Mouse (Mus musculus) forebrain, embryonic 13.5 days (tissue): Measurements from ENCODE around the gene Tcl1b2. TPM values are rescaled to one million over a fixed set of nuclear protein-coding genes. Genes with fewer than 3 reads are reported as not detected.

ENCODE experiments used
- ATAC-seq: fragments of 200-750 bp; cut with Nextera tagmentation; 2 replicates; pipeline ENCODE4 v1.8.0; 2017
- H3K27ac ChIP-seq: fragments of 300-500 bp; sonication (generic); 2 replicates; pipeline ENCODE4 v1.5.1; 2015; ENCODE audit warnings: inconsistent platforms, mild to moderate bottlenecking, moderate library complexity
- H3K27me3 ChIP-seq: fragments of 300-500 bp; sonication (generic); 2 replicates; pipeline ENCODE4 v1.6.1; 2015; ENCODE audit warnings: mild to moderate bottlenecking, inconsistent platforms
- H3K36me3 ChIP-seq: fragments of 300-500 bp; sonication (generic); 2 replicates; pipeline ENCODE4 v1.6.1; 2015; ENCODE audit warnings: mild to moderate bottlenecking, inconsistent platforms; ENCODE audit not compliant: poor library complexity, severe bottlenecking
- H3K4me1 ChIP-seq: fragments of 300-500 bp; sonication (generic); 2 replicates; pipeline ENCODE4 v1.6.1; 2015; ENCODE audit warnings: inconsistent platforms
- H3K4me2 ChIP-seq: fragments of 300-500 bp; sonication (generic); 2 replicates; pipeline ENCODE4 v1.6.1; 2015; ENCODE audit warnings: inconsistent platforms, mild to moderate bottlenecking, moderate library complexity
- H3K4me3 ChIP-seq: fragments of 300-500 bp; sonication (generic); 2 replicates; pipeline ENCODE4 v1.5.1; 2015; ENCODE audit warnings: mild to moderate bottlenecking, inconsistent platforms
- H3K9ac ChIP-seq: fragments of 300-500 bp; sonication (generic); 2 replicates; pipeline ENCODE4 v1.6.1; 2015; ENCODE audit warnings: mild to moderate bottlenecking, inconsistent platforms
- H3K9me3 ChIP-seq: fragments of 300-500 bp; sonication (generic); replicated peaks from 2 replicates; pipeline ENCODE4 v1.6.1; 2016; ENCODE audit warnings: inconsistent platforms
- WGBS: fragments of 180-500 bp; shearing (Covaris S2); methylation state at CpG from one replicate; pipeline ENCODE4 v1.1.7; 2015; 5-methylcytosine and 5-hydroxymethylcytosine counted together
- polyA plus RNA-seq: library from polyadenylated mRNA; unstranded; fragments of >200 nt; fragmentation: Nextera tagmentation; extraction: Ambion mirVana; gene quantifications from 2 replicates; pipeline ENCODE4 v1.2.1, GENCODE M21; 2015

Tcl1b2 gene
- polyA plus RNA-seq, result not detected in 2 replicates

GRCm38 (mm10) chr12:105145714-105146113, at the start of gene Tcl1b2:
TSS of gene Tcl1b2 (plus strand) at chr12:105146014.
- Histone ChIP-seq H3K4me3 (no peak within 1 kb of the TSS), H3K27me3 (no peaks in the 10 kb centered on the region), H3K4me2 (no peak within 1 kb of the TSS), H3K9ac (no peak within 1 kb of the TSS), H3K9me3 (no peaks in the 10 kb centered on the region), H3K27ac (no peak within 1 kb of the TSS), H3K4me1 (no peaks in the 10 kb centered on the region), H3K36me3 (no peaks in the 10 kb centered on the region)
- no peak for ATAC-seq
- WGBS, result 80% methylated on average over 3 of the region's 3 CpGs

- H3K4me1 ChIP-seq, result peaks cover 10% of the 10 kb centered on the region
- no peak overlapping the region for H3K9ac ChIP-seq
- WGBS, result 55% methylated on average over 9 of the region's 9 CpGs
- H3K4me2 ChIP-seq, result no peak overlapping the region
- H3K4me3 ChIP-seq, result no peak overlapping the region
- no peak for ATAC-seq
- H3K36me3 ChIP-seq, result no peaks in the 10 kb centered on the region
- no peaks in the 10 kb centered on the region for H3K27me3 ChIP-seq
- H3K9me3 ChIP-seq, result no peaks in the 10 kb centered on the region
- H3K27ac ChIP-seq, result no peak overlapping the region
These were observed 46.3 kb upstream of the Tcl1b2 start for GRCm38 (mm10) chr12:105099466-105100044.

GRCm38 (mm10) chr12:105102901-105103300, 42.9 kb upstream of the Tcl1b2 start:
- H3K4me2 ChIP-seq, result no peak overlapping the region
- no peak overlapping the region for H3K4me3 ChIP-seq
- H3K27me3 ChIP-seq, result no peaks in the 10 kb centered on the region
- peaks cover 10% of the 10 kb centered on the region for H3K4me1 ChIP-seq
- no peaks in the 10 kb centered on the region for H3K9me3 ChIP-seq
- no peak overlapping the region for H3K27ac ChIP-seq
- ATAC-seq, result peak; percentile 82
- WGBS, result 50% methylated on average over 8 of the region's 8 CpGs
- H3K36me3 ChIP-seq, result no peaks in the 10 kb centered on the region
- 0 out of 2 replicates have a peak overlapping the region, but pooled peaks have one; percentile 8 for H3K9ac ChIP-seq

- H3K36me3 ChIP-seq, result no peaks in the 10 kb centered on the region
- H3K4me1 ChIP-seq, result peaks cover 10% of the 10 kb centered on the region
- H3K9me3 ChIP-seq, result no peaks in the 10 kb centered on the region
- H3K27ac ChIP-seq, result no peak overlapping the region
- H3K4me2 ChIP-seq, result no peak overlapping the region
- no peaks in the 10 kb centered on the region for H3K27me3 ChIP-seq
- WGBS, result 7% methylated on average over 4 of the region's 4 CpGs
- H3K4me3 ChIP-seq, result no peak overlapping the region
- peak; percentile 65 for ATAC-seq
- H3K9ac ChIP-seq, result no peak overlapping the region
These were observed 41.8 kb upstream of the Tcl1b2 start for GRCm38 (mm10) chr12:105104036-105104435.

GRCm38 (mm10) chr12:105105326-105105725, 40.5 kb upstream of the Tcl1b2 start:
- Histone ChIP-seq H3K27ac (no peak overlapping the region), H3K36me3 (no peaks in the 10 kb centered on the region), H3K4me2 (no peak overlapping the region), H3K4me1 (peaks cover 7% of the 10 kb centered on the region), H3K4me3 (no peak overlapping the region), H3K27me3 (no peaks in the 10 kb centered on the region), H3K9me3 (no peaks in the 10 kb centered on the region), H3K9ac (no peak overlapping the region)
- 87% methylated on average over 5 of the region's 5 CpGs for WGBS
- ATAC-seq, result no peak

- Histone ChIP-seq H3K9me3 (no peaks in the 10 kb centered on the region), H3K36me3 (no peaks in the 10 kb centered on the region), H3K9ac (no peak overlapping the region), H3K4me3 (no peak overlapping the region), H3K27ac (no peak overlapping the region), H3K4me2 (no peak overlapping the region), H3K27me3 (no peaks in the 10 kb centered on the region), H3K4me1 (no peaks in the 10 kb centered on the region; the same call in 1 of the 2 replicates)
- no peak for ATAC-seq
- 90% methylated on average over 4 of the region's 4 CpGs for WGBS
These were observed 37.0 kb upstream of the Tcl1b2 start for GRCm38 (mm10) chr12:105108856-105109255.

GRCm38 (mm10) chr12:105109406-105109805, 36.4 kb upstream of the Tcl1b2 start:
- Histone ChIP-seq H3K9me3 (no peaks in the 10 kb centered on the region), H3K36me3 (no peaks in the 10 kb centered on the region), H3K9ac (no peak overlapping the region), H3K4me2 (no peak overlapping the region), H3K27me3 (no peaks in the 10 kb centered on the region), H3K4me3 (no peak overlapping the region), H3K27ac (no peak overlapping the region), H3K4me1 (no peaks in the 10 kb centered on the region)
- 71% methylated on average over 3 of the region's 3 CpGs for WGBS
- ATAC-seq, result no peak

- 81% methylated on average over 4 of the region's 4 CpGs for WGBS
- Histone ChIP-seq H3K4me3 (no peak overlapping the region), H3K27me3 (no peaks in the 10 kb centered on the region), H3K4me1 (no peaks in the 10 kb centered on the region), H3K4me2 (no peak overlapping the region), H3K36me3 (no peaks in the 10 kb centered on the region), H3K9me3 (no peaks in the 10 kb centered on the region), H3K27ac (no peak overlapping the region), H3K9ac (no peak overlapping the region)
- no peak for ATAC-seq
These were observed 36.0 kb upstream of the Tcl1b2 start for GRCm38 (mm10) chr12:105109812-105110211.

- Histone ChIP-seq H3K9ac (no peak overlapping the region), H3K4me2 (no peak overlapping the region), H3K27ac (no peak overlapping the region), H3K27me3 (no peaks in the 10 kb centered on the region), H3K9me3 (no peaks in the 10 kb centered on the region), H3K36me3 (no peaks in the 10 kb centered on the region), H3K4me1 (no peaks in the 10 kb centered on the region), H3K4me3 (no peak overlapping the region)
- no peak for ATAC-seq
- 69% methylated on average over 13 of the region's 13 CpGs for WGBS
These were observed 33.4 kb upstream of the Tcl1b2 start for GRCm38 (mm10) chr12:105112321-105112988.

- 97% methylated on average over 1 of the region's 1 CpGs for WGBS
- no peaks in the 10 kb centered on the region for H3K4me1 ChIP-seq
- H3K27ac ChIP-seq, result no peak overlapping the region
- no peak for ATAC-seq
- no peaks in the 10 kb centered on the region for H3K27me3 ChIP-seq
- H3K4me3 ChIP-seq, result no peak overlapping the region
- no peaks in the 10 kb centered on the region for H3K36me3 ChIP-seq
- no peak overlapping the region for H3K4me2 ChIP-seq
- no peak overlapping the region for H3K9ac ChIP-seq
- H3K9me3 ChIP-seq, result no peaks in the 10 kb centered on the region
These were observed 29.2 kb upstream of the Tcl1b2 start for GRCm38 (mm10) chr12:105116648-105117047.

GRCm38 (mm10) chr12:105125362-105125761, 20.5 kb upstream of the Tcl1b2 start:
- no peak overlapping the region for H3K27ac ChIP-seq
- H3K9me3 ChIP-seq, result no peaks in the 10 kb centered on the region
- WGBS, result 87% methylated on average over 6 of the region's 6 CpGs

GRCm38 (mm10) chr12:105126516-105126915, 19.3 kb upstream of the Tcl1b2 start:
- ATAC-seq, result no peak
- Histone ChIP-seq H3K27me3 (no peaks in the 10 kb centered on the region), H3K9me3 (no peaks in the 10 kb centered on the region), H3K4me3 (no peak overlapping the region), H3K36me3 (no peaks in the 10 kb centered on the region), H3K4me2 (no peak overlapping the region), H3K4me1 (no peaks in the 10 kb centered on the region), H3K27ac (no peak overlapping the region), H3K9ac (no peak overlapping the region)
- WGBS, result 34% methylated on average over 4 of the region's 4 CpGs

More at GRCm38 (mm10) chr12:105125362-105125761, 20.5 kb upstream of the Tcl1b2 start:
- H3K4me3 ChIP-seq, result no peak overlapping the region
- ATAC-seq, result no peak
- H3K9ac ChIP-seq, result no peak overlapping the region
- no peaks in the 10 kb centered on the region for H3K27me3 ChIP-seq
- H3K4me2 ChIP-seq, result no peak overlapping the region
- H3K4me1 ChIP-seq, result no peaks in the 10 kb centered on the region
- H3K36me3 ChIP-seq, result no peaks in the 10 kb centered on the region
